Mouse (Mus musculus) embryonic facial prominence, embryonic 13.5 days (tissue): ENCODE results near the gene Oxct2a. TPM values are rescaled to one million over a fixed set of nuclear protein-coding genes. Genes with fewer than 3 reads are reported as not detected.
"Not testable (repeated sequence)": the region's sequence is repeated elsewhere in the genome, so short reads cannot be mapped to it uniquely, and the experiment has no call there.

Source experiments
- ATAC-seq: fragments of 200-750 bp; cut with Nextera tagmentation; 2 replicates; pipeline ENCODE4 v1.8.0; 2017; ENCODE audit warnings: low read depth; ENCODE audit not compliant: insufficient number of reproducible peaks, insufficient read depth, low FRiP score, low TSS enrichment
- H3K27ac ChIP-seq: fragments of 300-500 bp; sonication (generic); 2 replicates; pipeline ENCODE4 v1.5.1; 2015; ENCODE audit warnings: moderate library complexity, mild to moderate bottlenecking, inconsistent platforms
- H3K27me3 ChIP-seq: fragments of 300-500 bp; sonication (generic); 2 replicates; pipeline ENCODE4 v1.6.1; 2015; ENCODE audit warnings: mild to moderate bottlenecking, inconsistent platforms
- H3K36me3 ChIP-seq: fragments of 300-500 bp; sonication (generic); 2 replicates; pipeline ENCODE4 v1.6.1; 2015; ENCODE audit warnings: mild to moderate bottlenecking, inconsistent platforms
- H3K4me1 ChIP-seq: fragments of 300-500 bp; sonication (generic); 2 replicates; pipeline ENCODE4 v1.6.1; 2015; ENCODE audit warnings: inconsistent platforms
- H3K4me2 ChIP-seq: fragments of 300-500 bp; sonication (generic); 2 replicates; pipeline ENCODE4 v1.6.1; 2015; ENCODE audit warnings: moderate library complexity, mild to moderate bottlenecking, inconsistent platforms
- H3K4me3 ChIP-seq: fragments of 300-500 bp; sonication (generic); 2 replicates; pipeline ENCODE4 v1.5.1; 2015; ENCODE audit warnings: mild to moderate bottlenecking, inconsistent platforms
- H3K9ac ChIP-seq: fragments of 300-500 bp; sonication (generic); 2 replicates; pipeline ENCODE4 v1.6.1; 2015; ENCODE audit warnings: mild to moderate bottlenecking, inconsistent platforms
- H3K9me3 ChIP-seq: fragments of 300-500 bp; sonication (generic); 2 replicates; pipeline ENCODE4 v1.6.1; 2016; ENCODE audit warnings: inconsistent platforms
- WGBS: fragments of 180-500 bp; shearing (Covaris S2); methylation state at CpG from one replicate; pipeline ENCODE4 v1.1.7; 2015; ENCODE audit warnings: mixed read lengths; 5-methylcytosine and 5-hydroxymethylcytosine counted together
- polyA plus RNA-seq: library from polyadenylated mRNA; unstranded; fragments of >200 nt; fragmentation: Nextera tagmentation; extraction: Ambion mirVana; gene quantifications from 2 replicates; pipeline ENCODE4 v1.2.1, GENCODE M21; 2015

Gene Oxct2a
- polyA plus RNA-seq, 1 experiment from 2014 or later: not detected

DNA sequence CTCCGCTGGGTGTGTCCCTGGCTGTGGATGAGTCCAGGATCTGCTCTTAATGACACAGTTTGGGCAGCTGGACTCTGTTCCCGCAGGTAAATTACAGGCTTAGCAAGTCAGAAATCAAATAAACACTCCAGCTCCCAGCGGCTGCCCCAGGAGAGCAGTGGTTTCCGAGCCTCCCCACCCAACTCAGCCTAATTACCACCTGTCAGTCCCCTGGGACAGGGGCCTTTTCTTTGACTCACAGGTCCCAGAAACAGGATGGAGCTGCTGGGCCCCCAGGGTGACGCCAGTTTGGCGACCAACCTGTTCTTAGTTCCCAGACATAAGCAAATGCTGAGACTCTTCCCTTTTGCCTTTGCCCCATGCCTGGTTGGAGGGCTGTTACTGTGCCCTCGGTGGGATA lies 11.6 kb downstream of the Oxct2a start:
- Histone ChIP-seq H3K4me2 (no peak overlapping the region), H3K4me1 (0 out of 2 replicates have a peak, but pooled peaks cover 2% of the 10 kb centered on the region), H3K27me3 (no peaks in the 10 kb centered on the region), H3K27ac (no peak overlapping the region), H3K4me3 (no peak overlapping the region), H3K36me3 (no peaks in the 10 kb centered on the region), H3K9me3 (no peaks in the 10 kb centered on the region), H3K9ac (no peak overlapping the region)
- ATAC-seq: no peak
- WGBS: 66% methylated on average over 7 of the region's 7 CpGs

DNA sequence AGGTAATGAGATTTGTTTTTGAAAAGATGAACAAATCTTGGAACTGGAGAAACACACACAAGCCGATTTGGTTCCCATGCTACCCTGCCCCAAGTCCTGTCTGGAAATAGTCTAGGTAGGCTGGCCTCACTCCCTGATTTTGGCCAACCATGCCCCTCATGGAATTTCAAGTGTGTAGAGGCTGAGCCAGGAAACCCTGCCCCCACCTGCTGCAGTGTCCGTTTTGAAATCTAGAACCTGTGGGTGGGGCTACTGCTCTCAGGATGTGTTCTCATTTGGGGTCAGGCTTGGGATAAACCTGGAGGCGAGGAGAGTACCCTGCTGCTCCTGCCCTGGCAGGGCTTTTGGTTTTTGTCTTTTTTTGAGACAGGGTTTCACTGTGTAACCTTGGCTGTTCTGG lies 15.1 kb downstream of the Oxct2a start:
- 52% methylated on average over 3 of the region's 3 CpGs for WGBS
- Histone ChIP-seq H3K27ac (no peak overlapping the region), H3K36me3 (peaks cover 13% of the 10 kb centered on the region), H3K4me1 (0 out of 2 replicates have a peak, but pooled peaks cover 2% of the 10 kb centered on the region), H3K9me3 (no peaks in the 10 kb centered on the region), H3K4me2 (no peak overlapping the region), H3K27me3 (no peaks in the 10 kb centered on the region), H3K9ac (no peak overlapping the region), H3K4me3 (no peak overlapping the region)
- no peak for ATAC-seq

DNA sequence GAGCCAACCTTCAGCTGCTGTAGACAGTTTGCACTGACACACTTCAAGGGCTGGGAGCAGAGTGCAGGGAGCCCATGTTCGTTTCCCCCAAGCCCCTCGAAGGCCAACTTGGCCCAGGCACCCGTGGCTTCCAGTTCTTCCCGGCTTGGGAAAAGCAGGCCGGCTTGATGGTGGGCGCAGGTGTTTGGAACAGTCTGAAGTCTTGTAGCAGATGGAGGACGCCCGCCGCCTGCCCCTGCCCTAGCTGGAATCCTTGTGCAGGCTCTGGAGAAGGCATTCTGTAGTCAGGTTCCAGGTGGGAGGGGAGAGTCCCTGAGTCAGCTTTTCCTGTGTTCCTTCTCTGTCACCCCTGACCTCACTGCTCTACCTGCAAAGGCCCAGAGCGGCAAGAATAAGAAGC lies 16.4 kb downstream of the Oxct2a start:
- no peak overlapping the region for H3K27ac ChIP-seq
- peaks cover 26% of the 10 kb centered on the region for H3K36me3 ChIP-seq
- no peaks in the 10 kb centered on the region for H3K4me1 ChIP-seq
- no peak overlapping the region for H3K4me3 ChIP-seq
- no peak for ATAC-seq
- H3K27me3 ChIP-seq: no peaks in the 10 kb centered on the region
- no peaks in the 10 kb centered on the region for H3K9me3 ChIP-seq
- no peak overlapping the region for H3K9ac ChIP-seq
- 81% methylated on average over 10 of the region's 10 CpGs for WGBS
- H3K4me2 ChIP-seq: no peak overlapping the region

DNA sequence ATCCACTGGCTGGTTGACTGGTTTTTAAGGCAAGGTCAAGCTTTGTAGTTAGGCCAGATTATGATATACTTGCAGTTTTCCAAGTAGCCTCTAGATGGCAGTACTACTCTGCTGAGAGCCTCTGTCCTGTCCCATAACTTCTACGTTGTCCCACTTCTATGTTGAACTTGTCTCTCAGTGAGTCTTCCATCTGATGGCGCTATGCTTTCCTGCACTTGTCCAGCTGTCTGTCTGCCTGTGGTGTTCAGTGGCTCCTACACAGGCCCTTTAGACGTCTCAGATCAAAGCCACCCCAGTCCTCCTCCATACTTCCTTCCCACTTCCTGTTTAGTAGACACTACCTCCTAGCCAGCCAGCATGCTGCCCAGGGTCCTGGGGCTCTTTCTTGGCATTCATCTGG lies 17.6 kb downstream of the Oxct2a start:
- no peak overlapping the region for H3K27ac ChIP-seq
- H3K9me3 ChIP-seq: no peaks in the 10 kb centered on the region
- no peak for ATAC-seq
- no peaks in the 10 kb centered on the region for H3K4me1 ChIP-seq
- no peak overlapping the region for H3K4me2 ChIP-seq
- H3K36me3 ChIP-seq: peaks cover 37% of the 10 kb centered on the region
- no peaks in the 10 kb centered on the region for H3K27me3 ChIP-seq
- H3K4me3 ChIP-seq: no peak overlapping the region
- no peak overlapping the region for H3K9ac ChIP-seq
- 23% methylated on average over 3 of the region's 3 CpGs for WGBS

DNA sequence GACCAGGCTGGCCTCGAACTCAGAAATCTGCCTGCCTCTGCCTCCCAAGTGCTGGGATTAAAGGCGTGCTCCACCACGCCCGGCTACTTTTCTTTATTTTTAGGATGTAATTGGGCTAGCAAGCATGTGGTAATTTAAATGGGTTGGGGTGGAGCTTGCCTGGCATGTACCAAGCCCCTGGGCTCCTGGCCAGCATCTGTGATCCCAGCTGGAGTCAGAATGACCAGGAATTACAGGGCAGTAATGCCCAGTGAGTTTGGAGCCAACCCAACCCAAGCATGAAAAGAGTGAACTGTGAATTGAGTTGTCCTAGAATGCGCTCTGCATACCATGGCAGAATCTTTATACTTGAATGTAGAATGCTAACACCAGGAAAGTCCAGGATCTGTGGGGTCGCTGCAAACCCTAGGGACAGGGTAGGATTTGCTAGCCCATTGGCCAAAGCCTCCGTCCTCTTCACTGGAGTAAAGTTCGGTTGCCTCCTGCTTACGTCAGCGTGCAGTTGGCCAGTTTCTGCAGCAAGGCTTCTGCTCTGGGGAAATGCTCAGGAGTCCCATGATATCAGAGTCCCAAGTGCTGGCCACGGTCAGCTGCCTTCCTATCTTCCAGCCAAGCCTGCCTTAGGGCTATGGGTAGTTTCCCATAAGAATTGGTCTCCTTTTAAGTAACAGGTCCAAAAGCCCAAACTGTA lies 24.3 kb downstream of the Oxct2a start:
- H3K36me3 ChIP-seq: peaks cover 95% of the 10 kb centered on the region
- no peaks in the 10 kb centered on the region for H3K9me3 ChIP-seq
- no peaks in the 10 kb centered on the region for H3K4me1 ChIP-seq
- H3K4me2 ChIP-seq: no peak overlapping the region
- ATAC-seq: no peak
- no peak overlapping the region for H3K9ac ChIP-seq
- no peaks in the 10 kb centered on the region for H3K27me3 ChIP-seq
- 96% methylated on average over 11 of the region's 11 CpGs for WGBS
- no peak overlapping the region for H3K27ac ChIP-seq
- no peak overlapping the region for H3K4me3 ChIP-seq

DNA sequence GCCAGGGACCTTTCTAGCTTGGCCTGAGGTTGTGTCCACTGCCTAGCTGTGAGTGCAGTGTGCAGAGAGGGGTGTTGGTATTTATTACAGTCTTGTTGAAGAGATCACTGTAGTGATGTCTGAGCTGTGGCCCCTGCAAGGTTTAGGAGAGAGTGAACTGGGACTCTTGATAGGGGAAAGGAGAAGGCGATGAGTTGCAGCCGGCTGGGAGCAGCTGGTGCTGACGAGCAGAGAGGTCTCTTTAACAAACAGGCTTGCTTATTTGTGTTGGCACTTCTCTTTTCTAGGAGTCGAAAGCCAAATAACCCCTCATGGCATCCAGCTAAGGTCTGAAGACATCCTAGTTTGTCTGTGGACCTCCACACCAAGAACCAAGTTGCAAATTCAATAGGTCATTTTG lies 25.2 kb downstream of the Oxct2a start:
- H3K36me3 ChIP-seq: peaks cover 95% of the 10 kb centered on the region
- 89% methylated on average over 4 of the region's 4 CpGs for WGBS

DNA sequence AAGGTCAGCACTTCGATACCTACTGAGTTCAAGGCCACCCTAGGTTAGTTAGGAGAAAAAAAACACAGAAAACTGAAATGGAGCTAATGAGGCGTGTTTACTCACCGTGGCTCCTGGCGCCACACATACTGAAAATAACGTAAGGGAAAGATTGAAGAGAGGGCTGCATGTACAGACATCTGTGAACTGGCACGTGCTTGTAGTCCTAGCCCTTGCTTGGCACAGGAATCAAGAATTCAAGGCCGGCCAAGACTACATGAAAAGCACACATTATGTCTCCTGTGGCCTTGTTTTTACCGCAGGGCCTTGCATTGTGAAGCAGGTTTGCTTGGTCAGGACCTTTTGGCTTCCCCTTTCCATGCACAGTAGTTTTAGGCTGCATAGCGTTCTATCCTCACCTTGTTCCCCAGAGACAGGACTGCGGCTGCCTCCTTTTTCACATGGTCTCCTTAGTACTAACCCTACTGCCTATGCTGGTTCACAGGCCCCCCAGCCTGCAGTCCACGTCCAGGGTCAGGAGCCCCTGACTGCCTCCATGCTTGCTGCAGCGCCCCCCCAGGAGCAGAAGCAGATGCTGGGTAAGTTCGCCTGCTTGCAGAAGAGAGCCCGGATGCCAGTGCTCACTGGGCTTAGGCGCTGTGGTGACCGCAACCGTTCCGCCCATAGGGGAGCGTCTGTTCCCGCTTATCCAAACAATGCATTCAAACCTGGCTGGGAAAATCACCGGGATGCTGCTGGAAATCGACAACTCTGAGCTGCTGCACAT lies 26.1 kb downstream of the Oxct2a start:
- 88% methylated on average over 22 of the region's 22 CpGs for WGBS
- no peaks in the 10 kb centered on the region for H3K4me1 ChIP-seq
- H3K4me2 ChIP-seq: no peak overlapping the region
- H3K9me3 ChIP-seq: no peaks in the 10 kb centered on the region
- no peak overlapping the region for H3K27ac ChIP-seq
- no peaks in the 10 kb centered on the region for H3K27me3 ChIP-seq
- H3K36me3 ChIP-seq: peaks cover 95% of the 10 kb centered on the region
- no peak overlapping the region for H3K4me3 ChIP-seq
- no peak overlapping the region for H3K9ac ChIP-seq
- no peak for ATAC-seq

More for the DNA sequence above, 25.2 kb downstream of the Oxct2a start:
- H3K9ac ChIP-seq: no peak overlapping the region
- no peak for ATAC-seq
- no peak overlapping the region for H3K4me2 ChIP-seq
- no peaks in the 10 kb centered on the region for H3K9me3 ChIP-seq
- no peaks in the 10 kb centered on the region for H3K4me1 ChIP-seq
- no peak overlapping the region for H3K4me3 ChIP-seq
- no peak overlapping the region for H3K27ac ChIP-seq
- H3K27me3 ChIP-seq: no peaks in the 10 kb centered on the region

DNA sequence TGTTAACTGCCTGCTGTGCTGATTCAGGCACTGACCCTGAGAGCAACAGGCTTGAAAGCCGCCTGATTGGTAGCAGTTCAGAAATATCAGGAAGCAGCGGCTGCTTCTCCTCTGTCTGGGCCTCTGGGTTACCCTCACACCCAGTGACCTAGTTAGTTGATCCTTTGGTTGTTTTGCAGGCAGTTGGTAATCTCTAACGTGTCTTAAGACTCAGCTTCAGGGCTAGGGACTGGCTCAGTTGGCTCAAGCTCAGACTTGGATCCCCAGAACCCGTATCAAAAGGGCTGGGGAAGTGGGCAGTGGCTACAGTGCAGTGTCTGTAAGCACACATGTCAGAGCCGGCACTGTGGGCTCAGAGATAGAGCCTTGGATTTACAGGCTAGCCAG lies 27.3 kb downstream of the Oxct2a start:
- Histone ChIP-seq H3K4me1 (no peaks in the 10 kb centered on the region), H3K4me2 (no peak overlapping the region), H3K4me3 (no peak overlapping the region), H3K36me3 (peaks cover 96% of the 10 kb centered on the region), H3K9ac (no peak overlapping the region), H3K9me3 (no peaks in the 10 kb centered on the region), H3K27me3 (no peaks in the 10 kb centered on the region), H3K27ac (no peak overlapping the region)
- 86% methylated on average over 5 of the region's 5 CpGs for WGBS
- no peak for ATAC-seq

DNA sequence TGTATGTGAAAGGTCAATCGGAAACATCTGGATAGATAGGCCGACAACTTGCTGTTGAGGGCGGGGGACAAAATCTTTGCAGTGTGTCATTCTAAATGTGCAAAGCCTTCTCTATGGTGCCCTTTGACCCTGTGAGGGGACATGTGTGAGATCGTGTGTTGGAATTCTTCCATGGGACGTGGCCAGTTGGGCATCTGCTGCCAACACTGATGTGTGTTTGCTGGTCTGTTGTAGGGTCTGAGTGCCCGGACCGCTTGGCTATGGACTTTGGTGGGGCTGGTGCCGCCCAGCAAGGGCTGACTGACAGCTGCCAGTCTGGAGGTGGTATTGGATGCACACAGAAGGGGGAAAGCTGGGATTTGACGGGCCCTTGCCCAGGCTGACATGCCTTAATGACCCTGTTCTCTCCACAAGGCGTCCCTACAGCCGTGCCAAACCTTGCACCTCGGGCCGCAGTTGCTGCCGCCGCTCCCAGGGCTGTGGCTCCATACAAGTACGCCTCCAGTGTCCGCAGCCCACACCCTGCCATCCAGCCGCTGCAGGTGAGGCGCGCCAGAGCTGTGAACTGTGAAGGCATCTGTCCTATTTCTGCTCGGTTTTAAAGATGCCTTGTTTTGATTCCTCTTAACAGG lies 27.8 kb downstream of the Oxct2a start:
- Histone ChIP-seq H3K27me3 (no peaks in the 10 kb centered on the region), H3K27ac (no peak overlapping the region), H3K4me2 (no peak overlapping the region), H3K9me3 (no peaks in the 10 kb centered on the region), H3K4me3 (no peak overlapping the region), H3K9ac (no peak overlapping the region), H3K4me1 (no peaks in the 10 kb centered on the region), H3K36me3 (peaks cover 96% of the 10 kb centered on the region)
- ATAC-seq: no peak
- 83% methylated on average over 21 of the region's 21 CpGs for WGBS

DNA sequence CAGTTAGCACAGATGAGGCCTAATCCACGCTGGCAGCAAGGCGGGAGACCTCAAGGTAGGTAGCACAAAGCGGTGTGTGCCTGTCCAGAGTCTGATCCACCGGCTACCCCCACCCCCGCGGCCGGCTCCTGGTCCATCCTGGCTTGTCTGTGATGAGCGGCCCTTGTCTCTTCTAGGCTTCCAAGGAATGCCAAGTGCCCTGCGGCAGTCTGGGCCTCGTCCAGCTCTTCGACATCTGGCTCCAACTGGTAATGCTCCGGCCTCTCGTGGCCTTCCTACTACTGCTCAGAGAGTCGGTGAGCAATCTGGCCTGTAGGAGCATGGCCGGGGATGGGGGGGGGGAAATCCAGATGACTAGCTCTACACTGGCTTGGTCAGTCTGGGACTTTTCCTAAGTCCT lies 28.4 kb downstream of the Oxct2a start:
- not testable (repeated sequence) for H3K4me1 ChIP-seq, H3K27ac ChIP-seq, H3K9me3 ChIP-seq, H3K4me3 ChIP-seq, H3K27me3 ChIP-seq, H3K9ac ChIP-seq, H3K4me2 ChIP-seq, ATAC-seq
- 76% methylated on average over 15 of the region's 15 CpGs for WGBS
- H3K36me3 ChIP-seq: peaks cover 93% of the 10 kb centered on the region

DNA sequence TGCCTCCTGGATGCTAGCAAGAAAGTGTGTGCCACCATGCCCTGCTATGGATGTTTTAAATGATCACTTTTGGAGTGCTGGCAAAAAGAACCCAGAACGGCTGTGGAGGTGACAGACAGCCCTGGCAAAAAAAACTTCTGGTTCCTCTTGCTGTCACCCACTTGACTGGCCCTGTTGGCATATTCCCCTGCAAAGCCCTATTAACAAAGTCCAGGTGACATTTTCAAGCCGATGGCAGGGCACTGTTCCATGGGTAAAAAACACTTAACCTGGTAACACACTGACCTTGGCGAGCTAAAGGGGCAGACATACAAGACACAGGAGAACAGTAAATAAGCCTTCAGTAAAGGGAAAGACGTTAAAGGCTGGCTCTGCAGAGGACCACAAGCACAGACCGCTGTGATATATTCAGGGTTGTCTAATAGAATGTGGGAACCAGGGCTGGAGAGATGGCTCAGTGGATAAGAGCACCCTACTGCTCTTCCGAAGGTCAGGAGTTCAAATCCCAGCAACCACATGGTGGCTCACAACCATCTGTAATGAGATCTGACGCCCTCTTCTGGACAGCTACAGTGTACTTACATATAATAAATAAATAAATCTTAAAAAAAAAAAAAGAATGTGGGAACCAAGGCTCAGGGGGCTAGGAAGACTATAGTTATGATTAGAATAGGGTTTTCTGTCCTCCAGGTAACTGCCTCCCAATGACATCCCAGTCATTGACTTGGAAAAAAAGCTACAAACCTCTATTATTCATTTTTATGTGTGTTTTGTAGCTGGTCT lies 29.6 kb downstream of the Oxct2a start:
- WGBS: 80% methylated on average over 7 of the region's 7 CpGs
- 0 out of 2 replicates have a peak overlapping the region, but pooled peaks have one; percentile 3 for H3K9ac ChIP-seq
- no peak overlapping the region for H3K27ac ChIP-seq
- ATAC-seq: no peak
- peaks cover 93% of the 10 kb centered on the region for H3K36me3 ChIP-seq
- H3K9me3 ChIP-seq: no peaks in the 10 kb centered on the region
- H3K4me3 ChIP-seq: no peak overlapping the region
- H3K27me3 ChIP-seq: no peaks in the 10 kb centered on the region
- H3K4me2 ChIP-seq: no peak overlapping the region
- no peaks in the 10 kb centered on the region for H3K4me1 ChIP-seq
